Mouse (Mus musculus) monocyte, adult 2 months (primary cell): ENCODE data around the gene Tmem126b.

Experiments used
- DNase-seq, 2 experiments: peaks; one replicate each; pipeline ENCODE4 v3.0.0; 2022; ENCODE audit warnings: low spot score in 2 of 2, low read depth in 1 of 2

Tmem126b gene

GRCm38 (mm10) chr7:90475793-90476312 is at the start of gene Tmem126b:
Tmem126b (minus strand) TSS chr7:90476001.
- peak; percentile 97 to 98 for DNase-seq

- DNase-seq, result no peak
These were observed 36.5 kb upstream of the Tmem126b start for GRCm38 (mm10) chr7:90512293-90512692.

GRCm38 (mm10) chr7:90508124-90508523 is 32.3 kb upstream of the Tmem126b start:
- DNase-seq, result no peak

- no peak for DNase-seq
These were observed 6.8 kb upstream of the Tmem126b start for GRCm38 (mm10) chr7:90482607-90483006.

GRCm38 (mm10) chr7:90476313-90477245 is 778 bp upstream of the Tmem126b start, which contains the start of gene Dlg2:
Dlg2 (plus strand) TSS chr7:90476672.
- no peak for DNase-seq

- DNase-seq, result no peak
These were observed 2.3 kb downstream of the Tmem126b start for GRCm38 (mm10) chr7:90473511-90473910.

GRCm38 (mm10) chr7:90461441-90461840 is 14.4 kb downstream of the Tmem126b start:
- DNase-seq, result no peak

- peak in 1 of 2 experiments; percentile 49 for DNase-seq
These were observed 14.9 kb downstream of the Tmem126b start for GRCm38 (mm10) chr7:90460930-90461329.

- DNase-seq, result no peak
These were observed 15.5 kb downstream of the Tmem126b start for GRCm38 (mm10) chr7:90460330-90460729.

- no peak for DNase-seq
These were observed 18.3 kb downstream of the Tmem126b start for GRCm38 (mm10) chr7:90457517-90457916.

- peak in 1 of 2 experiments; percentile 64 for DNase-seq
These were observed 18.8 kb downstream of the Tmem126b start, which contains the start of gene Tmem126a for GRCm38 (mm10) chr7:90456845-90457468. Tmem126a (minus strand) TSS chr7:90457229.

- no peak for DNase-seq
These were observed 19.5 kb downstream of the Tmem126b start for GRCm38 (mm10) chr7:90456149-90456844.

GRCm38 (mm10) chr7:90444206-90444605 is 31.6 kb downstream of the Tmem126b start:
- DNase-seq, result no peak

- peak; percentile 18 to 53 for DNase-seq
These were observed 32.4 kb downstream of the Tmem126b start for GRCm38 (mm10) chr7:90443101-90444091.

- peak; percentile 79 to 91 for DNase-seq
These were observed 33.2 kb downstream of the Tmem126b start, which contains the start of gene Crebzf for GRCm38 (mm10) chr7:90442518-90443080. Crebzf (plus strand) TSS chr7:90442729.

- DNase-seq, result no peak
These were observed 33.7 kb downstream of the Tmem126b start for GRCm38 (mm10) chr7:90442070-90442469.

GRCm38 (mm10) chr7:90440044-90440443 is 35.8 kb downstream of the Tmem126b start:
- DNase-seq, result no peak

- no peak for DNase-seq
These were observed 43.6 kb downstream of the Tmem126b start for GRCm38 (mm10) chr7:90432221-90432620.

GRCm38 (mm10) chr7:90427006-90427405 is 48.8 kb downstream of the Tmem126b start:
- DNase-seq, result no peak
